Mouse (Mus musculus): ENCODE results near the gene Leng9. TPM values are rescaled to one million over a fixed set of nuclear protein-coding genes. Genes with fewer than 3 reads are reported as not detected.

The Leng9 gene
- total and polyA plus RNA-seq, 3 experiments, result 1.5 to 1.7 TPM; not detected in 1

GRCm38 (mm10) chr7:4143506-4143905, 6.7 kb downstream of the Leng9 start:
- Histone ChIP-seq H3K27me3 (ENCODE audit: control insufficient read depth in 1 of 2, insufficient read depth in 2 of 2, low read length in 2 of 2) (no peaks in the 10 kb centered on the region), H3K36me3 (ENCODE audit: control insufficient read depth in 1 of 2, insufficient read depth in 2 of 2, low read length in 2 of 2) (peaks cover 4 to 7% of the 10 kb centered on the region in 2 experiments; a peak in 3 of 4 replicates), H3K79me2 (ENCODE audit: control insufficient read depth, insufficient read depth, low read length, poor library complexity) (peaks cover 10% of the 10 kb centered on the region), H3K4me1 (ENCODE audit: control insufficient read depth in 1 of 2, insufficient read depth in 2 of 2, low read length in 2 of 2) (0 out of 4 replicates have a peak, but pooled peaks cover 0 to 3% of the 10 kb centered on the region in 2 experiments), H3K9me3 (replicated peaks; ENCODE audit: insufficient read depth, low read length) (no peaks in the 10 kb centered on the region), H3K4me3 (ENCODE audit: control insufficient read depth in 1 of 2, insufficient read depth in 1 of 2, low read depth in 2 of 2, low read length in 2 of 2) (no peak overlapping the region), H3K27ac (ENCODE audit: control insufficient read depth, low read depth, low read length) (no peak overlapping the region), H3K9ac (ENCODE audit: control insufficient read depth, low read depth, low read length, poor library complexity, severe bottlenecking) (no peak overlapping the region)
- DNase-seq (ENCODE audit: low read depth, low spot score), result no peak
- TF ChIP-seq USF1 (IDR thresholded peaks at IDR 0.05; ENCODE audit: low read depth, low read length), result no peak
- no peak for TF ChIP-seq TAL1 (IDR thresholded peaks at IDR 0.05; ENCODE audit: low read length)
- TF ChIP-seq RAD21 (IDR thresholded peaks at IDR 0.05; ENCODE audit: low read depth, low read length), result no peak
- no peak for TF ChIP-seq MYB (IDR thresholded peaks at IDR 0.05; ENCODE audit: low read depth, low read length)
- TF ChIP-seq EP300 (IDR thresholded peaks at IDR 0.05; ENCODE audit: low read depth in 1 of 2, low read length in 2 of 2), result no peak
- TF ChIP-seq MEF2A (IDR thresholded peaks at IDR 0.05; ENCODE audit: extremely low read depth, insufficient replicate concordance, low read depth, low read length, poor library complexity, severe bottlenecking), result no peak
- TF ChIP-seq UBTF (IDR thresholded peaks at IDR 0.05; ENCODE audit: borderline replicate concordance, insufficient read depth, low read depth, low read length), result no peak
- no peak for TF ChIP-seq JUND (IDR thresholded peaks at IDR 0.05; ENCODE audit: low read depth, low read length)
- TF ChIP-seq MXI1 (IDR thresholded peaks at IDR 0.05; ENCODE audit: low read depth, low read length), result no peak
- no peak for TF ChIP-seq BHLHE40 (IDR thresholded peaks at IDR 0.05; ENCODE audit: borderline replicate concordance, low read depth, low read length)
- no peak for TF ChIP-seq CTCF (IDR thresholded peaks at IDR 0.05 in 2 of 3, conservative IDR thresholded peaks at IDR 0.05 in 1 of 3; ENCODE audit: control insufficient read depth in 1 of 3, insufficient read depth in 1 of 3, low read depth in 2 of 3, low read length in 3 of 3, poor library complexity in 1 of 3, severe bottlenecking in 1 of 3)
- no peak for TF ChIP-seq SIN3A (IDR thresholded peaks at IDR 0.05; ENCODE audit: low read length)
- no peak for TF ChIP-seq MAZ (IDR thresholded peaks at IDR 0.05; ENCODE audit: low read depth, low read length)
- TF ChIP-seq POLR2AphosphoS2 (IDR thresholded peaks at IDR 0.05; ENCODE audit: low read length), result no peak

- H3K27me3 ChIP-seq (ENCODE audit: control insufficient read depth in 1 of 2, insufficient read depth in 2 of 2, low read length in 2 of 2), result no peaks in the 10 kb centered on the region
- H3K36me3 ChIP-seq (ENCODE audit: control insufficient read depth in 1 of 2, insufficient read depth in 2 of 2, low read length in 2 of 2), result peaks cover 4 to 7% of the 10 kb centered on the region in 2 experiments; a peak in 3 of 4 replicates
- TF ChIP-seq EP300 (IDR thresholded peaks at IDR 0.05; ENCODE audit: low read depth in 1 of 2, low read length in 2 of 2) (no peak), POLR2AphosphoS5 (IDR thresholded peaks at IDR 0.05; ENCODE audit: borderline replicate concordance, low read depth, low read length) (no peak), ZMIZ1 (IDR thresholded peaks at IDR 0.05; ENCODE audit: low read depth, low read length) (no peak), UBTF (IDR thresholded peaks at IDR 0.05; ENCODE audit: borderline replicate concordance, insufficient read depth, low read depth, low read length) (no peak), NELFE (IDR thresholded peaks at IDR 0.05; ENCODE audit: low read depth, low read length) (no peak)
- H3K9me3 ChIP-seq (replicated peaks; ENCODE audit: insufficient read depth, low read length), result no peaks in the 10 kb centered on the region
- H3K79me2 ChIP-seq (ENCODE audit: control insufficient read depth, insufficient read depth, low read length, poor library complexity), result peaks cover 15% of the 10 kb centered on the region
- peaks cover 0 to 5% of the 10 kb centered on the region in 2 experiments; a peak in 2 of 4 replicates for H3K4me1 ChIP-seq (ENCODE audit: control insufficient read depth in 1 of 2, insufficient read depth in 2 of 2, low read length in 2 of 2)
- H3K27ac ChIP-seq (ENCODE audit: control insufficient read depth, low read depth, low read length), result no peak overlapping the region
- no peak overlapping the region for H3K4me3 ChIP-seq (ENCODE audit: control insufficient read depth in 1 of 2, insufficient read depth in 1 of 2, low read depth in 2 of 2, low read length in 2 of 2)
- DNase-seq (ENCODE audit: low read depth, low spot score), result no peak
- H3K9ac ChIP-seq (ENCODE audit: control insufficient read depth, low read depth, low read length, poor library complexity, severe bottlenecking), result no peak overlapping the region
Measured at GRCm38 (mm10) chr7:4142796-4143445, 7.3 kb downstream of the Leng9 start.

All from MEL (cell line).